Mouse (Mus musculus) left cerebral cortex, adult 8-10 months (tissue): ENCODE data around the gene Tmod3. TPM values are rescaled to one million over a fixed set of nuclear protein-coding genes. Genes with fewer than 3 reads are reported as not detected.
"Not testable (repeated sequence)": the region's sequence is repeated elsewhere in the genome, so short reads cannot be mapped to it uniquely, and the experiment has no call there.

Experiments
- DNase-seq, 2 experiments: peaks; one replicate each; pipeline ENCODE4 v3.0.0; 2022; ENCODE audit warnings: low spot score in 2 of 2
- total RNA-seq, 4 experiments: library from RNA; stranded (reverse); gene quantifications; 2 replicates each; pipeline ENCODE4 v1.2.4; 2022

The Tmod3 gene
- total RNA-seq, 4 experiments from 2014 or later: 43.9 to 54.9 (median 50.5) TPM

DNA sequence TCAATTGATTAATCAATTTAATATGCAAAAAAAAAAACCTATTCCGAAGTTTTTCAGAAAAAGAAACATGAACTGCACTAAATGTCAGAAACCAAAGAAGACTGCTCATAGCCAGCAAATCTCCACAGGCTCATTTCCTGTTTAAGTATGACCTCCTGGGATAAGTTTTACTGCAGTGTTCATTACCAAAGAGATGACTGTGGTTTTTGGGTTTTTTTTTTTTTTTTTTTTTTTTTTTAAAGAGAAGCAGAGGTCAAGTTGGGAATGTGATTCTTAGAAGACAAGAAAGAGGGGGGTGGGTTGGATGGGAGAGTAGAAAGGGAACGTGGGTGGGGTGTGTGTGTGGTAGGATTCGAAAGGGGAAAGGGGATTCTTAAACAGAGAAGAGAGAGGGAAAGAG is 1.1 kb downstream of the Tmod3 start:
- no peak for DNase-seq

DNA sequence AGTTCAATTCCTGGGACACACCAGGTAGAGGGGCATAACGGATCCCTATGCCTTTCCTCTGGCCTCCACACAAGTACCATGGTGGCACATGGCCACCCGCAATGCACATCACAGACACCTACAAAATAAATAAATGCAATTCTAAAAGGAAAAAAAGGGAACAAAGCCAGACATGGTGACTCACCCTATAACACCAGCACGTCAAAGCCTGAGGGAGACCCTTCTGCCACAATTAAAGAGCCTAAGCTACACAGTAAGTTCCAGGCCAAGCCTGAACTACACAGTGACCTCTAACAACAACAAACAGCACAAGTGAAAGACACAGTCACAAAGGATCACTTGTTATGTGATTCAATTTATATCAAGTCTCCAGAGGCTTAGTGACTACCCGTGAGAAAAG is 5.7 kb downstream of the Tmod3 start:
- no peak for DNase-seq

DNA sequence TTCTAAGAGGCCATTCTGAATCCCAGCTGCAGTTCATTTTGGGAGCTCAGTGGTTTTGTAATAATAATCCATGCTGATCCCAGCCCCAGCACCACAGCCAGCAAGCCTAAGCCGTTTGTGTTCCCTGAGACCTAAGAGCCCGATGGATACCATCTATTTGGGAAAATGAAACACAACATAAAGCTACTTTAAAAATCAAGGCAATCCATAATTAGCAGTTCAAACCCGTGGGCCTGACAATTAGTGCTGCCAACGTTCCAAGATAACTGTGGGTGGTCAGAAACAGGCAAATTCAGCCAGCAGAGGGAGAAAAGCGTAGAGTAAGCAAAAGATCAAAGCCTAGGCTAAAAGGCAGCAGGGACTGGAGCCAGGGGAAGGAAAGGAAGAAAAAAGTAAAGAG is 8.1 kb downstream of the Tmod3 start:
- no peak for DNase-seq

DNA sequence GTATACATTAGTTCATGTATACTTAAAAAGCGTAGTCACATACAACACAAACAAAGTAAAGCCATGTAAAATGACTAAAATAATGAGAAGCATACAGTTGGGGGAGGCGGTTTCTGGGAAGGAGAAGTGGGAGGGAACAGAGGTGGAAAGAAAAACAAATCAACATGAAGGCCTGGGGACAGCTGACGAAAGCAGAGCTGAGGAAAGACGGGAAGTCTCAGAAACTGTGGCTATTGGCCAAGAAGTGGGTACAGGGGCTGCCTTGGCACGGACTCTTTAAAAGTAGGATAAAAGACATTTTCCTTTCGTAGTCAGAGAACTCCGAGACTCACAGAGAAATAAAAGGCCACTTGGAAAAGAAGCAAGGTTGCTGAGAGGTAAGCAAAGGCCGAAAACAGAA is 10.4 kb downstream of the Tmod3 start:
- DNase-seq: no peak

DNA sequence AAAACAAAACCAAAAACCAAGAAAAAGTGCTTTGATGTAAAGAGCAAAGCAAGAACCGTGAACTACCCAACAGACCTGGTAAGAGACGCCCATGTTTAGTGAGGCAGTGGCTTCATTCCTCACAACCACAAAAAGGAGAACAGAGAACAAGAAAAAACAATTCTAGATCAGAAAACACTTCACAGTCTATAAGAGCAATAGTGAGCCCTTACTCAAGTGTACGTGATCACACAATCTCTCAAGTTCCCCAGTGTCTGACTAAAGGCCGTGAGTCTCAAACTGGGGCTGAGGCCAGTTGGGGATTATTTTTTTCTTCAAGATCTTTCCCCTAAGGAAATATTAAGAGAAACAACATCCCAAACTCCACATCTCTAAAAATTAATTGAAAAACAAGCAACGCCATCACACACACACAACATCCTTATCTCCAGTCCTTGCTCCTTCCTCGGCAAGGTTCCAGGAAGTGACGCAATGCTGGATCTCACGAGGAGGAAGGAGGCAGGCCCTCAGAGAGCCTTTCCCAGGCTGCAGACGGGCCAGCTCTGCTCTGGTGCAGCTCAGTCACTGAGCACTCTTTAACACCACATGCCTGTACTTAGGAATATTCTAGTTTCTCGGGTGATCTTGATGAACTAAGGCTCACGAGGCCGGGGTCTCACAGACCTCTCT is 12.4 kb downstream of the Tmod3 start:
- no peak for DNase-seq

DNA sequence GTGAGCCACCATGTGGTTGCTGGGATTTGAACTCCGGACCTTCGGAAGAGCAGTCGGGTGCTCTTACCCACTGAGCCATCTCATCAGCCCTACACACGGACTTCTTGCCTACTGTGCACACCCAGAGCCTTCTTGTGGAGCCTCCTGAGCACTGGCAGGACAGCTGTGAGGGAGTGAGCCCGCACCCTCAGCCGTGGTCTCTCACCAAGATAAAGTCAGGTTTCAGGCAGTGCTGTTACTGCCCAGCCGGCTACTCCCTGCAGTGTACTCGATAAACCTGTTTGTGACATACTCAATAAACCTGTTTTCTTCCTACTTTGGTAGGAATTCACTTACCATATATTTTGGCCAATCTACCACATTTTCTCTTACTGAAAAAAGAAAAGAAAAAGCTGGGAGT is 13.9 kb downstream of the Tmod3 start:
- no peak for DNase-seq

DNA sequence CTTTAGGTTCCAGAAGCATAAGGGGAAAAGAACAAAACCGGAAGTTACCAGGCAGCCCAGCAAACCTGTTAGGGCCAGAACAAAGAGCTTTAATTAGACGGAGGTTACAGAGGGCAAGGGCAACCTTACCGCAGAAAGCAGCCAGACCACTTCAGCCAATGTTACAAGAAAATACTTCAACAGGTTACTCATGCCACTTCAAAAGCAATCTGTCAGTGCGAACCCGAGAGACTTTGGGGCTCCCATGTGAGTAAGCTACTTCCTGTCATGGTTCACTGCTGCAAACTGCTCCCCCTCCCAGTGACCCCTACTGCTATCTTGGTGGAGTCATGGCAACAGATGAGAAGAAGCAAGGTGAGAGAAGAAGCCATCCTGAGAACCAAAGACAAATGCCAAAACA is 18.0 kb downstream of the Tmod3 start:
- no peak for DNase-seq

DNA sequence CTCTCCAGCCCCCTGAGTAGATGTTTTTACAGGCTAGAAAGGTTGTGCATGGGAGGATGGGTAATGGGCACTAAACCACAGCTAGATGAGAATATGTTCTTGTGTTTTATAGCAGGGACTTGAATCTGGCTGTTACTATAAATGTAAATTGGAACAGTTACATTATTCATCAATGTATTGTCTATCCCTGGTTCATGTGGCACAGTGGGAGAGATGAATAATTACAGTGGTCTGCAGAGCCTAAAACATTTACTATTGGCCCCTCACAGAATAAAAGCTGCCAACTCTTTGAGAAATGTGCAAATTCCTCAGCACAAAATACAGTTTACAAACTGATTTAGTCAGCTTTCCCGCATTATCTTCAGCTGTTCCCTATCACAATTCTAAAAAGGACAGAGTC is 23.0 kb downstream of the Tmod3 start:
- DNase-seq: no peak

DNA sequence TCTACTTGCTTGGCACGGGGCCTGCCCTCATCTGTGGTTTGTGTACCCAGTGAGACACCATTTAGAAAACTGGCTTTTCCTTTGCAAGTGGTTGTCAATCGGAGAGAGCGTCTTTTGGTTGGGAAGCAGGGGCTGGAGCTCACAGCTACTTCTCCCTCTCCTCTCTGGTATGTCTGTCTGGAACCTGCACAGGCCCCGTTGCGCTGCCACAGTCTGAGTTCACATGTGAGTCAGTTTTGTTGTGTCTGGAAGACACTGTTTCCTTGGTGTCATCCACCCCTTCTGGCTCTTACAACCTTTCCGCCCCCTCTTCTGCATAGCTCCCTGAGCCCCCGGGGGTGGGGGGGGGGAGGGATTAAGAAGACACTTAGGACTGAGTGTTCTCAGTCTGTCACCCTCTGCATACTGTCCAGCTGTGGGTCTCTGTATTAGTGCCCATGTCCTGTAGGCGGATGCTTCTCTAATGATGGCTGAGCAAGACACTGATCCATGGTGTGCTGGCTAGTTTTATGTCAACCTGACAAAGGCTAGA is 25.0 kb downstream of the Tmod3 start:
- DNase-seq: no peak

DNA sequence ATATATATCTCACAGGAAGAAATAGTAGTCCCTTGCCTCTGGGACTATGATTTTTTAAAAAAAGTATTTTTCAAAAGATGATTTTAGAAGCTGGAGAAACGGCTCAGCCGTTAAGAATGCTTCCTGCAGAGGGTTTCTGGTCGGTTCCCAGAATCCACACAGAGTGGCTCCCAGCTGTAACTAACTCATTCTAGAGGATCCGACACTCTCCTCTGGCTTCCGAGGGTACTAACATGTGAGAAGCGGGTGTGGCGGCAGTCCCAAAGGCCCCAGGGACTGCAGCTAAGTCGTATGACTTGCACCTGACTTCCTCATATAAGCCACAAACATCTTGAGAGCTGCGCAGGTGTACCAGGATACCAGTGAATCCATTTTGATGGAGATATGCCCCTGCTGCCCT is 26.5 kb downstream of the Tmod3 start:
- not testable (repeated sequence) for DNase-seq

DNA sequence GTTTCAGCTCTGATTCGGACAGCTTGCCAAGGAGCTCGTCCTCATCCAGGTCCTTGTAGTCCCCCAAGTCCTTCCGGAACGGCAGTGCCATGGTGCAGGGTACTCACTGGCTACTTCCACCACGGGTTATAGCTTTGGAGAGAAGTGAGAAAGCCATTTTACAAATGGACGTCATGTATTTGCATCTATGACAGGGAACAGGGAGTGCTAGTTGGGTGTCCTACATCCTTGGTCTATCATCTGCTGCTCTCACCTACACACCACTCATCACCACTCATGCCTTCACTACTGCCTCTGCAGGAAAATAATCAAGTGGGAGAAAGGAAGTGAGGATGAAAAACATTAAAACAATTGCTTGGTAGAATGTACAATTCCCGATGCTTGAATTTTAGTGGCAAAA is 27.0 kb downstream of the Tmod3 start:
- DNase-seq: no peak

DNA sequence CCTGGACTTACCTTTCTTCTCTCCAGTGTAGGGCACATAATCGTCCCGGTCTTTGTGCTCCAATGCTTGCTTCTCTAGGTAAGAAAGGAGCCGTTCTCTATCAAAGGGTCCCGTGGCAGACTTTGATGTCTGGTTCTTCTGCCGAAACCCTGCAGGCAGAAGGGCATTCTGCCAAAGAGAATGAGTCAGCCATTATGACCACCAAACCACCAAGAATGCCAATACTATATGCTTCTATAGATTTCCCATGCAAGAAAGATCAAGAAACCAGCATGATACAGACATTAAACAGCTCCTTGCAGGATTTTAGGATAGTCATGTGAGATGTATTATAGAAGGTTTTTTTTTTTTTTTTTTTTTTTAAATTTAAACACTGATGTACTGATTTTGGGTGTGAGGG is 30.1 kb downstream of the Tmod3 start:
- no peak for DNase-seq

DNA sequence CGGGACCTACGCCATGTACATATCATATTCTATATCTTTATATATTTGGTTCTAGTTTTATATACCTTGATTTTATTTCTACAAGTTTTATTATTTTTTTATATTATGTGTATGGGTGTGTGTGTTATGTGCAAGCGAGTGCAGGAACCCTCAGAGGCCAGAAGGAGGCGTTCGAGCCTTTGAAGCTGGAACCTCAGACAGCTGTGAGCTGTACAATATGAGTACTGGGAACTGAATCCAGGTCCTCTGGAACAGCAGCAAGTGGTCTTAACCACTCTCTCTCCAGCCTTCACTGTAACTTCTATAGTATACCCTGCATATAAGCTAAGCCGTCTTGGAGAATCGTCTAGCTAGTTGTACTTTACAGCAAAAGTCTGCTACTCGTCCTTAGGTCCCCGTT is 31.4 kb downstream of the Tmod3 start:
- DNase-seq: no peak

DNA sequence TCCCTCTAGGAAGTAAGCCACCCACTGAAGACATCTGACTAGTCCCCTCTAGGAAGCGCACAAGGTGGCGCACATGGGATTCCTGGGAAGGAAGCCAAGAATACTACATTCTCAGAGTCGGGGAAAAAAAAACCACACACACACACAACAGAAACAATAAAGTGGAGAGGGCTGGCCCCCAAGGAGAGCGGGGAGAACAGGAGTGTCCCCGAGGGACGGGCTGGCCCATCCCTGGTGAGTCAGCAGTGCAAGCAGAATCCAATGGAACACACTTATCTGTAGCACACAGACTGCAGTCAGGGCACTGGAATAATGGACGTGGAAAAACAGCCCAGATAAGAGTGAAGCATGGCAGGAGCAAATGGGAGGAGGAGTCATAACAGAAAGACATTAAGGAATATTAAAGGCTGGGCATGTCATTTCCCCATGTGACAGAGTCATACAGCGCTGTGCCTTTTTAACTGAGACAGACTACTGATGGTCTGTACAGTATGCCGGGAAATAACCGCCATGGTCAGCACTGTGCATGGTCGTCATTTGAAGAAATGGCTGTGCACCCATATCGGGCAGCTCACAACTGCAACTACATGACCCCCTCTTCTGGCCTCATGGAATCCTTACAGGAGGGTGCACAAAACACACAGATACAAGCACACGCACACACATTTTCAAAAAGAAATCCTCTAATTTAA is 31.9 kb downstream of the Tmod3 start:
- no peak for DNase-seq

DNA sequence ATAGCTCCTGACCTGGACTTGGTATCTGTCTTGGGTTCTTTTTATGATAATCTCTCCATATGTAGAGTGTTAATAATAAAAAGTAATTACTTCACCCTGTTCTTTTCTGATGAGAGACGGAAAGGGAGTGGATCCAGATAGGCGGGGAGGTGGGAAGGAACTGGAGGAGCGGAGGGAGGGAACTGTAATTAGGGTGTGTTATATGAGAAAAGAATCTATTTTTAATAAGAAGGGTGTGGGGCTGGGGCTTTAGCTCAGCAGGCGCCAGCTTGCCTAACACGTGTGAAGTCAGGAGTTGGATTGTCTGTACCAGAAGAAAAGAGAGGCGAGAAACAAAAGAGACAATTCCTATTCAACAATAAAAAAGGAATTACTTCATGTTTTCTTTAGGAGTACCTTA is 35.8 kb downstream of the Tmod3 start:
- DNase-seq: no peak

DNA sequence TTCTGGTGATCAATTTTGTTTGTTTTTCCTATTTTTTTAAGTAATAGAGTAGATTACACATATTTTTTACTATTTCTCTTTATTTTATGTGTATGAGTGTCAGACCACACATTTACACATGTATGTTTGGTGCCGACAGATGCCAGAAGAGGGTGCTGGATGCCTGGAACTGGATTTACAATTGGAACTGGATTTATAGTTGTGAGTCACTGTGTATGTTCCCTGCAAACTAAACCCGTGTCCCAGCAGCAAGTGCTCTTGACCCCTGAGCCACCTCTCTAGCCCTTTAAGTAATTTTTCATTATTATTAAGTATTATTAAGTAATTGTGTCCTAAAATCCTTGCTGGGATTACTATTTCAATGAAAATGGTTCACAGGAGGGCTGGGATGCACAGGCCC is 37.2 kb downstream of the Tmod3 start:
- DNase-seq: no peak

DNA sequence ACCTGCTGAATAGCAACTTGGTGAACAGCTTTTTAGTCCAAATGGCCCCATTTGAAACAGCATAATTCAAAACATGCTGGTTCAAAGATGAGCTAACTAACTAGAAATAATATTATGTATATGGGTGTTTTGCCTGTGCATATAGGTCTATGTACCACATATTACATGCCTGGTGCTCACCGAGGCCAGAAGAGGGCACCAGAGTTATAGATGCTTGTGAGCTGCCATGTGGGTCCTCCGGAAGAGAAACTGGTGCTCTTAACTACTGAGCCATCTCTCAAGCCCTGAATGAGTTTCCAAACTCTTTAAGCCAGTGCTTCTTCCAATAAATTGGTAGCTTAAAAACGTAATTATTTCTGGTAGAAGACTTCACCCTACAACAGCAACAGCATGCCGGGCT is 37.7 kb downstream of the Tmod3 start:
- DNase-seq: no peak

DNA sequence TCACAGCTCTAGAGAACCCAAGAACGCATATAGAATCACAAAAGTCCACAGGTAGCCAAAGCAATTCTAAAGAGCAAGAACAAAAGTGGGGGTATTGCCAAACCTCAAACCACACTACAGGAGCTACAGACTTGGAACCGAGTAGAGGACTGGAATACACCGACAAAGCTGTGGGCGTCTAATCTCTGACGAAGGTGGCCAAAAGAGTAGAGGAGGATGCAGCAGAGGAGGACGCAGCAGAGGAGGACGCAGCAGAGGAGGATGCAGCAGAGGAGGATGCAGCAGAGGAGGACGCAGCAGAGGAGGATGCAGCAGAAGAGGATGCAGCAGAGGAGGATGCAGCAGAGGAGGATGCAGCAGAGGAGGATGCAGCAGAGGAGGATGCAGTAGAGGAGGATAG is 38.5 kb downstream of the Tmod3 start:
- no peak for DNase-seq

DNA sequence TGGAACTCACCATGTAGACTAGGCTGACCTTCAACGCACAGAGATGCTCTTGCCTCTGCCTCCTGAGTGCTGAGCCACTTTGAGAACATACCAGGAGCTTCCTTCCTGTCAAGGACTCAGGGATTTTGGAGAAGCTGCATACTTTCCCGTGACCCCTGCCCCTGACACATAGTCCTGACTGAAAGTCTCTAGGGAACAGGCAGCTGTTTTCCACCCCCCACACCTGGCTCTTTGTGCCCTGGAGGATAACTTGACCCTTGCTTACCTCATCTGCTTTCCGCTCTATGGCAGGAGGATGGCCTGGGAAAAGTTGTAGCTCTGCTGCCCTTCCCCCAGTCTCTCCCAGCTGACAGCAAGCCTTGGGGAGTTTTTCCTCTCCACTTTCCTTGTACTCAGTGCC is 41.7 kb downstream of the Tmod3 start:
- no peak for DNase-seq

DNA sequence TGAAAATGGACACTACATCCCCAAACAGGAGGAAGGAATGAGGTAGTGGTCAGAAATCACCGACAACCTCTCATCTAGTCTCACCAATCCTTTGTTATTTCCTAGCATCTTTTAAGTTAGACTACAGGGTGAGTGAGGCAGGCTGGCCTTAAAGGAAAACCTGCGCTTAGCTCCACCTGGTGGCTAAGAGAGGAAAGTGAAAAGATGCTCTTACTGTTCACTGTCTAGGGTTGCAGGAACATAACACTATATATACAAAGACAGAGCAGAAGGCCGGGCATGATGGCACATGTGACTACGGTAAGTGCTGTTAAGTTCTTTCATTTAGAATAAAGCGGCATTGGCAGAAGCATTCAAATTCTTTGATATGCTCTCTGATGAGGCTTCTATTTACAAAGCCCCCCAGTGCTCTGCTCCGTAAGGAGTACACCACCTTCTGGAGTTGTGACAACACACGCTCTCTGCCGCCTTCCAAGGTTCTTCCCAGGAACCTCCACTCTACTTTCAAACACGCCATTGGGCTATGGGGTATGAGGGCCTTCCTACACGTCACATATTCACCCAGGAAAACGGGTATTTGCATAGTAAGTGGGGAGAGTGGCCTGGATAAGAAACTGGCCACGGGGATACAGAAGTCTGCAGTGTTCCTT is 43.9 kb downstream of the Tmod3 start:
- peak in 1 of 2 experiments; percentile 43 for DNase-seq

DNA sequence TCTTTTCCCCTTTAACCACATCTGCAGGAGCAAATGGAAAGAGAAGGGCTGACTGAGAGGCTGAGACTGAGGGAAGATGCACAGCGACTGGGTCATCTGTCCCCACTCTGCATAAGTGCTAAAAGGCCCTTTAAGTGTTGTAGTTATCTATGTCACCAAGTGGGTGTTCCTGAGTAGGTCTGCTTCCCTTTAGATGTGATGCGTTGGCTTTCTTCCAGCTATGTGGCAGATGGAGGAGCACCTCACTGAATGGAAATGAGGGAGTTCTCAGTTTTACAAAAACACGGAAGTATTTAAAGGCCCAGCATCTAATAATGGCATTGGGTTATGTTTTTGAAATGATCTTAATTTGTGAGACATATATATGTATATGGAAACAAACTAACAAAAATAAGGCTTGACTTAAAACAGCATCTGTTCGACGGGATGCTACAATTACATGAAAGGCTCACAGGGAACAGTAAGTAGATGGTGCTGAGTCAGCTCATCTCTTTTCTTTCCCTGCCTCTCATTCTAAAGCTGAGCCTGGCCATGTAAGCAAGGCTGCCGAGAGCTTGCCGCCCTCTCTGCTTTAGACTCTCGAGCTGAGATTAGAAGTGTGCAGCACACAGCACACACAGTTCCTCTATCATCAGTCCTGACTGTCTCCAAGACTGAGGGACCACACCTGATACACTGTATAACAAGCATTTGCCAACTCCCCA is 48.1 kb downstream of the Tmod3 start:
- no peak for DNase-seq

DNA sequence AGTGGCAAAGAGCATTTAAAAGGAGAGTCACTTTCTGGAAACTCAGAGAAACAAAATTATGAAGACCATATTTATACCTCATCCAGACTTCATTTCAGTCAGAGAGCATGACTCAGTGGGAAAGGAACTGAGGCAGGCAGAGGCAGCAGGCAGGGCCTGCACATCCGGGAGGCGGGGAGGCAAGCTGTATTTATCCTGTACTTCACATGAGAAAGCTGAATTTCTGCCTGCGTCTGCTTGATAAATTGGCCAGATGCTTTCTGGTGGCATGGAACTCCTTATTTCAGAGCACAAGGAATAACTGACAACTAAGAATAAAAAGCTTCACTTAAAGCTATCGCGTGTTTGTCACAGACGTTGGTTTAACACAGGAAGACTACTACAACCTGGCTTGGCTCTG is 55.1 kb downstream of the Tmod3 start:
- no peak for DNase-seq
